Mouse (Mus musculus) MEL (cell line): ENCODE results near the gene Dgke.

Source experiments
- CTCF ChIP-seq, 3 experiments: IDR thresholded peaks in 2 of 3; conservative IDR thresholded peaks in 1 of 3; 2 replicates each; pipeline ENCODE4 v1.5.1; 2011 to 2012; ENCODE audit warnings: low read length in 3 of 3, low read depth in 2 of 3, mild to moderate bottlenecking in 2 of 3, improper control_type of control experiment in 1 of 3, inconsistent platforms in 1 of 3, mixed read lengths in 1 of 3, moderate library complexity in 1 of 3; ENCODE audit not compliant: control insufficient read depth in 1 of 3, insufficient read depth in 1 of 3, poor library complexity in 1 of 3, severe bottlenecking in 1 of 3
- E2F4 ChIP-seq: IDR thresholded peaks from 2 replicates; pipeline ENCODE4 v1.6.1; 2011; ENCODE audit warnings: low read depth, low read length, improper control_type of control experiment, borderline replicate concordance
- POLR2A ChIP-seq, 2 experiments: IDR thresholded peaks; 2 replicates each; pipeline ENCODE4 v1.6.1; 2011 to 2012; ENCODE audit warnings: low read length in 2 of 2, mild to moderate bottlenecking in 2 of 2, control low read depth in 1 of 2, improper control_type of control experiment in 1 of 2, low read depth in 1 of 2, moderate library complexity in 1 of 2; ENCODE audit not compliant: control insufficient read depth in 1 of 2, insufficient read depth in 1 of 2, poor library complexity in 1 of 2

GRCm38 (mm10) chr11:89059919-89060422 lies 6.7 kb downstream of the Dgke start:
- TF ChIP-seq CTCF (IDR thresholded peaks at IDR 0.05 in 2 of 3, conservative IDR thresholded peaks at IDR 0.05 in 1 of 3; ENCODE audit: control insufficient read depth in 1 of 3, insufficient read depth in 1 of 3, low read depth in 2 of 3, low read length in 3 of 3, poor library complexity in 1 of 3, severe bottlenecking in 1 of 3) (no peak), E2F4 (no peak), POLR2A (IDR thresholded peaks at IDR 0.05; ENCODE audit: control insufficient read depth in 1 of 2, insufficient read depth in 1 of 2, low read depth in 1 of 2, low read length in 2 of 2, poor library complexity in 1 of 2) (no peak)
